Mouse (Mus musculus): ENCODE measurements around the gene Shbg. TPM values are rescaled to one million over a fixed set of nuclear protein-coding genes. Genes with fewer than 3 reads are reported as not detected.

Shbg gene
- polyA plus RNA-seq (2015; fragmentation: Nextera tagmentation; extraction: Ambion mirVana), result not detected in 2 replicates

- no peak for ATAC-seq (ENCODE audit: low read depth)
Observed at GRCm38 (mm10) chr11:69617805-69618204, at the start of gene Shbg. TSS of gene Shbg (minus strand) at chr11:69617905.

DNA sequence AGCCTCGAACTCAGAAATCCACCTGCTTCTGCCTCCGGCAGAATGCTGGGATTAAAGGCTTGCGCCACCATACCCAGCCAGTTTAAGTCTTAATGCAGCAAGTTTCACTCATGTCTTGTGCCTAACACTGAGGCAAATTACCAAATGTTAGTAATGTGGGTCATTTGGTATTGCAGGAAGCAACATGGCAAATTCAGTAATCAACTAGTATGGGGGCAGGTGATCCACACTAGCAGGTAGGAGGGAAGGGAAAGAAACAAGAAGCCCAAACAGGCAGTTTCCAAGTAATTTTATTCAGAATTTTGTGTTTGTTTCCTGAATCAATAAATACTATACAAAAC lies 48.9 kb upstream of the Shbg start:
- Histone ChIP-seq H3K27me3 (no peaks in the 10 kb centered on the region), H3K4me1 (replicated peaks) (peaks cover 37% of the 10 kb centered on the region), H3K4me2 (no peak overlapping the region), H3K9me3 (no peaks in the 10 kb centered on the region), H3K27ac (replicated peaks) (no peak overlapping the region), H3K36me3 (peaks cover 72% of the 10 kb centered on the region), H3K9ac (no peak overlapping the region), H3K4me3 (no peak overlapping the region)
- 85% methylated on average over 3 of the region's 3 CpGs for WGBS
- no peak for ATAC-seq (ENCODE audit: low read depth)

More at GRCm38 (mm10) chr11:69617805-69618204, at the start of gene Shbg:
- no peaks in the 10 kb centered on the region for H3K36me3 ChIP-seq
- H3K27me3 ChIP-seq, result peaks cover 12% of the 10 kb centered on the region; the same call in 1 of the 2 replicates
- 76% methylated on average over 5 of the region's 5 CpGs for WGBS
- H3K27ac ChIP-seq (replicated peaks), result no peak within 1 kb of the TSS
- no peaks in the 10 kb centered on the region for H3K9me3 ChIP-seq
- no peak within 1 kb of the TSS for H3K4me3 ChIP-seq
- H3K4me2 ChIP-seq, result no peak within 1 kb of the TSS
- H3K4me1 ChIP-seq (replicated peaks), result peaks cover 11% of the 10 kb centered on the region
- H3K9ac ChIP-seq, result peak within 1 kb of the TSS; percentile 47; the same call in 1 of the 2 replicates

DNA sequence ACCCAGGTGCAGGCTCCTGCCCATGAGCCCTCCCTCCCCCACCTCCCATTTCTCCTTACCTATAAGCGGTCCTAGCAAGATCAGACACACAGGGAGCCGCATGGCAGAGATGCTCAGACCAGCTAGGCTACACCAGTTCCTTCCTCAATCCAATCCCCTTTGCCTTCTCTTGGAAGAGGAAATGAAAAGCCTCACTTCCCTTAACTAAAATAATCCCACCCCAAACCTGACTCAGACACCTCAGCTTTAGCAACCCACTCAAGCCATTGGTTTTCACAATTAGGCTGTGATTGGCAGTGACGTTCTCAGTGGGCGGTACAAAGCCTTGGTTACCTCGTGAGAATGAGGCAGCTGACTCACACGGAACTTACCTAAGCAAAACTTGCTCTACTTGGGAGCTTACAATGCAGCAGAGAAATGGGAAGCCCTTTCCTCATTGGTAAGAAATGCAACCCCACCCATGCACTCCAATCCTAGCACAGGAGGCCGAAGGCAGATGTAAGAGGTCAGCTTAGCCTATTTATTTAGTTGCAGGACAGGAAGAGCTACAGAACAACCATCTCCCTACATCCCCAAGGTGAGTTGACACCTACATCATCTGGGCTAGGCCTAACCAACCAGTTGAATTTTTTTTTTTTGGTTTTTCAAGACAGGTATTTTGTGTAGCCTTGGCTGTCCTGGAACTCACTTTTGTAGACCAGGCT lies 48.4 kb upstream of the Shbg start, which contains the start of gene Cd68:
Cd68 (minus strand) TSS at position 193 of the 704 bp plus-strand sequence.
- Histone ChIP-seq H3K27ac (replicated peaks) (no peak within 1 kb of the TSS; the same call in 1 of the 2 replicates), H3K4me1 (replicated peaks) (peaks cover 42% of the 10 kb centered on the region), H3K36me3 (peaks cover 72% of the 10 kb centered on the region), H3K9me3 (no peaks in the 10 kb centered on the region), H3K4me2 (no peak within 1 kb of the TSS), H3K4me3 (no peak within 1 kb of the TSS), H3K9ac (no peak within 1 kb of the TSS), H3K27me3 (no peaks in the 10 kb centered on the region)
- ATAC-seq (ENCODE audit: low read depth), result no peak
- 30% methylated on average over 7 of the region's 7 CpGs for WGBS

GRCm38 (mm10) chr11:69665457-69665960 lies 47.8 kb upstream of the Shbg start:
- Histone ChIP-seq H3K4me1 (replicated peaks) (peaks cover 44% of the 10 kb centered on the region), H3K36me3 (peaks cover 69% of the 10 kb centered on the region), H3K27me3 (no peaks in the 10 kb centered on the region), H3K9ac (no peak overlapping the region), H3K4me3 (no peak overlapping the region), H3K4me2 (no peak overlapping the region), H3K27ac (replicated peaks) (no peak overlapping the region; the same call in 1 of the 2 replicates), H3K9me3 (no peaks in the 10 kb centered on the region)
- ATAC-seq (ENCODE audit: low read depth), result no peak
- 76% methylated on average over 9 of the region's 9 CpGs for WGBS

GRCm38 (mm10) chr11:69664841-69665240 lies 47.1 kb upstream of the Shbg start:
- Histone ChIP-seq H3K9me3 (no peaks in the 10 kb centered on the region), H3K4me2 (no peak overlapping the region), H3K4me1 (replicated peaks) (peaks cover 40% of the 10 kb centered on the region), H3K36me3 (peaks cover 69% of the 10 kb centered on the region), H3K4me3 (no peak overlapping the region), H3K27ac (replicated peaks) (no peak overlapping the region), H3K9ac (no peak overlapping the region), H3K27me3 (no peaks in the 10 kb centered on the region)
- ATAC-seq (ENCODE audit: low read depth), result no peak
- WGBS, result 93% methylated on average over 7 of the region's 7 CpGs

DNA sequence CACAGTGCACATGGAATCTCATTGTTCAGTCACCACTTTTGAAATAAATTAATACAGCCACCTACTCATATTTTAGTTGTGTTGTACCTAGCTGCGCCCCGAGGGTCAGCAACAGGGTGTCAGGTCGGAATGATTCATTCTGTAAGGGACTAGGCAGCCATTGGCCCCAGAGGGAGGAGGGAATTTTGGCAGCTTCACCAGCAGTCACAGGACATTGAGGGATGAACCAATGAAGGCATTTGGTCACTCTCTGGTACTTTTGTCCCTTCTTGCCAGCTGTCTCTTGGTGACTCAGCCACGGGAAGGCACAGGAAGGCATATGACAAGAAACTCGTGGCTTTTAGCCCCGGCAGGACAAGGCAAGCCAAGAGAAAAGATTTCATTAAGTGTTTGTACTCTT lies 46.1 kb upstream of the Shbg start:
- H3K9ac ChIP-seq, result no peak overlapping the region
- H3K4me3 ChIP-seq, result no peak overlapping the region
- WGBS, result 87% methylated on average over 6 of the region's 6 CpGs
- H3K27ac ChIP-seq (replicated peaks), result peak overlapping the region; percentile 95
- no peak overlapping the region for H3K4me2 ChIP-seq
- H3K4me1 ChIP-seq (replicated peaks), result peaks cover 29% of the 10 kb centered on the region
- no peak for ATAC-seq (ENCODE audit: low read depth)
- no peaks in the 10 kb centered on the region for H3K9me3 ChIP-seq
- H3K27me3 ChIP-seq, result no peaks in the 10 kb centered on the region
- peaks cover 66% of the 10 kb centered on the region for H3K36me3 ChIP-seq

- peaks cover 27% of the 10 kb centered on the region for H3K4me1 ChIP-seq (replicated peaks)
- H3K36me3 ChIP-seq, result peaks cover 66% of the 10 kb centered on the region
- peak; percentile 19 for ATAC-seq (ENCODE audit: low read depth)
- peak overlapping the region; percentile 62 for H3K9ac ChIP-seq
- 68% methylated on average over 13 of the region's 13 CpGs for WGBS
- H3K27ac ChIP-seq (replicated peaks), result peak overlapping the region; percentile 95
- H3K4me2 ChIP-seq, result peak overlapping the region; percentile 63
- no peaks in the 10 kb centered on the region for H3K27me3 ChIP-seq
- peak overlapping the region; percentile 57 for H3K4me3 ChIP-seq
- H3K9me3 ChIP-seq, result no peaks in the 10 kb centered on the region
Observed at GRCm38 (mm10) chr11:69662967-69663671, 45.4 kb upstream of the Shbg start.

DNA sequence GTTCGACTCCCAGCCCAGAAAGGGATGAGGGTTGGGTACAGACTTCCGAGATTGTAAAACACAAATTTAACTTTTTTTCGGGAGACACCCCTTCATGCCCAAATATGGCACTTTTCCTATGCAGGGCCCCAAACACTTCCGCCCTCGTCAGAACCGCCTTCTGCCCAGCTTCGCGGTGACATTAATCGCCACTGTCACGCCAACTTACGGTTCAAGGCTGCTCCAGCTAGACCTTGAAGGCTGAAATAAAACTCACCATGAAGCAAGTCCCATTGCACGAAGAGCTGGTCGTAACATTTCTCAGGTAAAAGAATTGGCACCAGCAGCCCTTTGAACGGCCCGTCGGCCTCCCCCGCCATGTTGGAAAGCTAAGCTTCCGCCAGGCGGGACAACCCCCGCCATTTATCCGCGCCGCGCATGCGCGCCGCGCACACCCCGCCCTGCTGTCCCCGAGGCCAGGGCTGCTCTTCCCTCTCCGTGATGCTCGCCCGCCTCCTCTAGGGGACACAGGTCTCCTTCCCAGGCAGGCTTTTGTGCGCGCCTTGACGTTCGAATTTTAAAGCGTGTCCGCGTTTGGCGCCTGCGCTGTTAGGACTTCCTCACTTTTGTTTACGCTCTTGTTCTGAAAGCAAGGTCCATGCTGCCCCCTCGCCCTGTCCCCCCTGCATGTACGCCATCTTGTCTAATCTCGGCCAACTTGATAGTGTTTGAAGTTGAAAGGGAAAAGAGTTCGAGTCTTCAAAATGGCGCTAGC lies 44.7 kb upstream of the Shbg start, which contains the start of gene Mpdu1:
Mpdu1 (minus strand) TSS at position 430 of the 754 bp plus-strand sequence.
- H3K36me3 ChIP-seq, result peaks cover 66% of the 10 kb centered on the region
- peaks cover 27% of the 10 kb centered on the region for H3K4me1 ChIP-seq (replicated peaks)
- H3K27ac ChIP-seq (replicated peaks), result peak within 1 kb of the TSS; percentile 95
- under 1% methylated on average over 48 of the region's 48 CpGs for WGBS
- H3K4me2 ChIP-seq, result peak within 1 kb of the TSS; percentile 63
- no peaks in the 10 kb centered on the region for H3K27me3 ChIP-seq
- peak within 1 kb of the TSS; percentile 57 for H3K4me3 ChIP-seq
- no peaks in the 10 kb centered on the region for H3K9me3 ChIP-seq
- peak within 1 kb of the TSS; percentile 77 for H3K9ac ChIP-seq
- peak; percentile 97 for ATAC-seq (ENCODE audit: low read depth)

- Histone ChIP-seq H3K27ac (replicated peaks) (peak overlapping the region; percentile 95), H3K27me3 (no peaks in the 10 kb centered on the region), H3K36me3 (peaks cover 68% of the 10 kb centered on the region), H3K9me3 (no peaks in the 10 kb centered on the region), H3K4me1 (replicated peaks) (peaks cover 32% of the 10 kb centered on the region), H3K9ac (peak overlapping the region; percentile 77), H3K4me2 (peak overlapping the region; percentile 63), H3K4me3 (peak overlapping the region; percentile 57)
- ATAC-seq (ENCODE audit: low read depth), result no peak
- WGBS, result 84% methylated on average over 3 of the region's 3 CpGs
Observed at GRCm38 (mm10) chr11:69661221-69661881, 43.6 kb upstream of the Shbg start.

DNA sequence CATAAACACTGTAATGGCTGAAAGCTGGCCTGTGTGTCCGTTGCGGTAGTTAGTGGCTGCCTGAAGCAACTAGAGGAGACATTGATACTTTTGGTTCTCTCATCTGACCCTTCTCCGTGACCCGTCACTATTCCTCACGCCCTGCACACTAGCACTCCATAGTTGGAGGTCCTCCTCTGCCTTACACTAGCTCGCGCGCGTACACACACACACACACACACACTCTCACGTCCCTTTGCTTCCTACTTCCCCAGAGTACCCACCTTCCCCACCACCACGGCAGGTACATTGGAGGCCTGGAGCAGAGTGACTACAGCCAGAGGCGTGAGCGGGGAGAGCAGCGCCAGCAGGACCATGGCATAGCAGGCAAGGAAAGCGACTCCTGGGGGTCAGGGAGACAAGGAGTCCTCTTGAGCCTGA lies 39.8 kb upstream of the Shbg start:
- H3K4me1 ChIP-seq (replicated peaks), result peaks cover 36% of the 10 kb centered on the region
- H3K27me3 ChIP-seq, result no peaks in the 10 kb centered on the region
- no peak overlapping the region for H3K9ac ChIP-seq
- H3K27ac ChIP-seq (replicated peaks), result no peak overlapping the region
- H3K4me3 ChIP-seq, result no peak overlapping the region
- no peaks in the 10 kb centered on the region for H3K9me3 ChIP-seq
- no peak for ATAC-seq (ENCODE audit: low read depth)
- peaks cover 70% of the 10 kb centered on the region for H3K36me3 ChIP-seq
- H3K4me2 ChIP-seq, result no peak overlapping the region
- WGBS, result 80% methylated on average over 15 of the region's 15 CpGs

- Histone ChIP-seq H3K36me3 (peaks cover 76% of the 10 kb centered on the region), H3K9ac (no peak overlapping the region), H3K4me1 (replicated peaks) (peaks cover 36% of the 10 kb centered on the region), H3K9me3 (no peaks in the 10 kb centered on the region), H3K27ac (replicated peaks) (no peak overlapping the region), H3K4me2 (no peak overlapping the region), H3K27me3 (no peaks in the 10 kb centered on the region), H3K4me3 (no peak overlapping the region)
- 78% methylated on average over 10 of the region's 10 CpGs for WGBS
- ATAC-seq (ENCODE audit: low read depth), result no peak
Observed at GRCm38 (mm10) chr11:69656617-69657461, 39.1 kb upstream of the Shbg start.

Data from neural tube, embryonic 13.5 days (tissue).